ENCODE assay signal across 9 mouse cellular contexts in genomic region chr16:24218162-24218849, GRCm38 (mm10).
DNase-seq lines count a peak whose midpoint lies in the region; ATAC-seq and TF ChIP-seq lines count a peak whose summit lies in the region.
"Had no signal": no experiment of that assay in that cellular context is flagged by ENCODE, and none has a peak within 500 bp of the region (broad histone marks: within the 10 kb centered on the region; RNA-seq: fewer than 3 reads in every experiment).

No protein-coding gene starts in this region.

- no peak overlapping the region for H3K27ac ChIP-seq in lung, embryonic 14.5 days (ENCODE audit: low read depth)
- H3K27ac ChIP-seq in embryonic facial prominence, embryonic 10.5 days (replicated peaks) = peak overlapping the region; percentile 76
- no peak overlapping the region for H3K27ac ChIP-seq in hindbrain, embryonic 15.5 days (replicated peaks)
- no peak overlapping the region for H3K27ac ChIP-seq in midbrain, embryonic 16.5 days (ENCODE audit: low read length)
- no peak overlapping the region for H3K27ac ChIP-seq in heart, embryonic 11.5 days (ENCODE audit: low read depth, low read length)
- H3K27ac ChIP-seq: liver, embryonic 13.5 days had no signal

- peak; percentile 34 for DNase-seq in lung, embryonic 14.5 days
- no peak for DNase-seq in lung, adult 2 months
- peak; percentile 56 for DNase-seq in embryonic facial prominence, embryonic 10.5 days (ENCODE audit: low spot score)
- no peak for DNase-seq in ovary, postnatal 10 days (ENCODE audit: low spot score)
- no peak for DNase-seq in natural killer cell, adult 2 months (ENCODE audit: low spot score in 2 of 2)
- DNase-seq: liver, embryonic 13.5 days had no signal

- H3K27me3 ChIP-seq in lung, embryonic 14.5 days (ENCODE audit: insufficient read depth, low read length) = no peaks in the 10 kb centered on the region
- H3K27me3 ChIP-seq in embryonic facial prominence, embryonic 10.5 days (replicated peaks; ENCODE audit: low read depth, poor library complexity, severe bottlenecking) = 0 out of 2 replicates have a peak, but pooled peaks cover 8% of the 10 kb centered on the region
- no peaks in the 10 kb centered on the region for H3K27me3 ChIP-seq in hindbrain, embryonic 15.5 days
- no peaks in the 10 kb centered on the region for H3K27me3 ChIP-seq in midbrain, embryonic 16.5 days (ENCODE audit: control insufficient read depth, insufficient read depth, low read depth, low read length)
- H3K27me3 ChIP-seq in heart, embryonic 11.5 days (ENCODE audit: control insufficient read depth, insufficient read depth, low read length) = no peaks in the 10 kb centered on the region
- H3K27me3 ChIP-seq: liver, embryonic 13.5 days had no signal

- ATAC-seq in lung, embryonic 14.5 days (ENCODE audit: insufficient read depth) = peak; percentile 24; the same call in 1 of the 2 replicates
- ATAC-seq in hindbrain, embryonic 15.5 days (ENCODE audit: low FRiP score, low read depth) = peak; percentile 48; the same call in 1 of the 2 replicates
- ATAC-seq in midbrain, embryonic 16.5 days = 0 out of 2 replicates have a peak, but pooled peaks have one; percentile 39
- no peak for ATAC-seq in heart, embryonic 11.5 days (replicated peaks; ENCODE audit: insufficient number of reproducible peaks, low FRiP score, low TSS enrichment)

- no peak overlapping the region for H3K4me3 ChIP-seq in lung, embryonic 14.5 days (ENCODE audit: low read depth, low read length)
- H3K4me3 ChIP-seq in lung, adult 2 months (replicated peaks; ENCODE audit: extremely low read depth, low read depth, low read length) = no peak overlapping the region
- no peak overlapping the region for H3K4me3 ChIP-seq in embryonic facial prominence, embryonic 10.5 days
- no peak overlapping the region for H3K4me3 ChIP-seq in hindbrain, embryonic 15.5 days
- no peak overlapping the region for H3K4me3 ChIP-seq in midbrain, embryonic 16.5 days (ENCODE audit: low read depth, low read length)
- no peak overlapping the region for H3K4me3 ChIP-seq in heart, embryonic 11.5 days (ENCODE audit: low read depth, low read length)
- H3K4me3 ChIP-seq: liver, embryonic 13.5 days had no signal

- H3K9me3 ChIP-seq in lung, embryonic 14.5 days (ENCODE audit: low read depth, low read length) = no peaks in the 10 kb centered on the region
- H3K9me3 ChIP-seq in embryonic facial prominence, embryonic 10.5 days = no peaks in the 10 kb centered on the region
- no peaks in the 10 kb centered on the region for H3K9me3 ChIP-seq in hindbrain, embryonic 15.5 days
- H3K9me3 ChIP-seq in midbrain, embryonic 16.5 days (replicated peaks; ENCODE audit: control insufficient read depth, low read length, poor library complexity, severe bottlenecking) = no peaks in the 10 kb centered on the region
- H3K9me3 ChIP-seq in heart, embryonic 11.5 days (replicated peaks; ENCODE audit: control insufficient read depth, low read length) = no peaks in the 10 kb centered on the region
- H3K9me3 ChIP-seq: liver, embryonic 13.5 days had no signal

- H3K9ac ChIP-seq in lung, embryonic 14.5 days = no peak overlapping the region
- no peak overlapping the region for H3K9ac ChIP-seq in hindbrain, embryonic 15.5 days
- no peak overlapping the region for H3K9ac ChIP-seq in midbrain, embryonic 16.5 days (ENCODE audit: low read depth, low read length)
- no peak overlapping the region for H3K9ac ChIP-seq in heart, embryonic 11.5 days (ENCODE audit: low read depth, low read length)
- H3K9ac ChIP-seq: liver, embryonic 13.5 days had no signal

- WGBS in lung, embryonic 14.5 days = 40% methylated on average over 14 of the region's 14 CpGs
- 57% methylated on average over 14 of the region's 14 CpGs for whole genome bisulfite sequencing in lung, adult 2 months
- WGBS in embryonic facial prominence, embryonic 10.5 days = 38% methylated on average over 14 of the region's 14 CpGs
- 40% methylated on average over 14 of the region's 14 CpGs for WGBS in hindbrain, embryonic 15.5 days
- WGBS in midbrain, embryonic 16.5 days = 42% methylated on average over 14 of the region's 14 CpGs
- WGBS in heart, embryonic 11.5 days (ENCODE audit: insufficient replicate concordance) = 68% methylated on average over 14 of the region's 14 CpGs

- no peak for TF ChIP-seq CTCF in lung, embryonic 14.5 days (IDR thresholded peaks at IDR 0.05; ENCODE audit: low read depth)
- TF ChIP-seq CTCF in lung, adult 2 months (IDR thresholded peaks at IDR 0.05; ENCODE audit: insufficient read depth, low read length) = no peak

- H3K36me3 ChIP-seq in lung, embryonic 14.5 days (ENCODE audit: insufficient read depth) = no peaks in the 10 kb centered on the region
- H3K36me3 ChIP-seq in embryonic facial prominence, embryonic 10.5 days (replicated peaks) = no peaks in the 10 kb centered on the region
- no peaks in the 10 kb centered on the region for H3K36me3 ChIP-seq in hindbrain, embryonic 15.5 days
- no peaks in the 10 kb centered on the region for H3K36me3 ChIP-seq in midbrain, embryonic 16.5 days (ENCODE audit: control insufficient read depth, insufficient read depth, low read length)
- H3K36me3 ChIP-seq in heart, embryonic 11.5 days (ENCODE audit: control insufficient read depth, insufficient read depth, low read length) = no peaks in the 10 kb centered on the region
- H3K36me3 ChIP-seq: liver, embryonic 13.5 days had no signal

- no peak overlapping the region for H3K4me2 ChIP-seq in lung, embryonic 14.5 days
- no peak overlapping the region for H3K4me2 ChIP-seq in hindbrain, embryonic 15.5 days
- H3K4me2 ChIP-seq in midbrain, embryonic 16.5 days (ENCODE audit: low read length) = no peak overlapping the region
- no peak overlapping the region for H3K4me2 ChIP-seq in heart, embryonic 11.5 days
- H3K4me2 ChIP-seq: liver, embryonic 13.5 days had no signal

- no peak for TF ChIP-seq POLR2A in lung, adult 2 months (IDR thresholded peaks at IDR 0.05; ENCODE audit: borderline replicate concordance, extremely low read depth, low read depth, low read length)

- no peaks in the 10 kb centered on the region for H3K4me1 ChIP-seq in lung, embryonic 14.5 days (ENCODE audit: insufficient read depth)
- H3K4me1 ChIP-seq in lung, adult 2 months (ENCODE audit: control insufficient read depth, insufficient read depth, low read length) = no peaks in the 10 kb centered on the region
- peaks cover 15% of the 10 kb centered on the region for H3K4me1 ChIP-seq in embryonic facial prominence, embryonic 10.5 days
- H3K4me1 ChIP-seq in hindbrain, embryonic 15.5 days (replicated peaks) = peaks cover 4% of the 10 kb centered on the region
- peaks cover 2% of the 10 kb centered on the region; the same call in 1 of the 2 replicates for H3K4me1 ChIP-seq in midbrain, embryonic 16.5 days (ENCODE audit: control insufficient read depth, insufficient read depth, low read length)
- H3K4me1 ChIP-seq in heart, embryonic 11.5 days (ENCODE audit: control insufficient read depth, insufficient read depth, low read length) = no peaks in the 10 kb centered on the region

Comparison
In these comparisons a context has a peak if more than half of its experiments do, and no peak if none do; other contexts are left out.
1. DNase-seq: peak in lung, embryonic 14.5 days (single experiment) and embryonic facial prominence, embryonic 10.5 days (single experiment); none in lung, adult 2 months (single experiment), ovary, postnatal 10 days (single experiment) and natural killer cell, adult 2 months (0 of 2).